Mouse (Mus musculus) intestine, embryonic 14.5 days (tissue): ENCODE measurements around the gene Gpr45. TPM values are rescaled to one million over a fixed set of nuclear protein-coding genes. Genes with fewer than 3 reads are reported as not detected.

Experiments
- microRNA-seq: library from miRNA; unstranded; fragments of <30 nt; microRNA quantifications from one replicate; pipeline ENCODE4, GENCODE M21; 2016
- polyA plus RNA-seq: library from polyadenylated mRNA; unstranded; fragments of >200 nt; fragmentation: Nextera tagmentation; extraction: Ambion mirVana; gene quantifications from 2 replicates; pipeline ENCODE4 v1.2.1, GENCODE M21; 2014

Gpr45 gene
- polyA plus RNA-seq, 1 experiment from 2014 or later: 6.4 TPM

Small RNAs within 50 kb of the gene (microRNA-seq; reads per million reads assigned to microRNA genes)
- gene Gm24001: not detected

Other genes starting within 250 kb of the Gpr45 start
- 57.9 and 62.4 TPM in 2 replicates for gene Mrps9, start 101.6 kb upstream of the Gpr45 start, polyA plus RNA-seq
- 12.6 and 13.4 TPM in 2 replicates for gene Tgfbrap1, start 145.8 kb downstream of the Gpr45 start, polyA plus RNA-seq
- 24.0 and 28.3 TPM in 2 replicates for gene AI597479, start 145.8 kb downstream of the Gpr45 start, polyA plus RNA-seq
- 60.5 and 70.1 TPM in 2 replicates for gene Fhl2, start 244.1 kb downstream of the Gpr45 start, polyA plus RNA-seq